Mouse (Mus musculus) gastrocnemius, postnatal 36 days (tissue): ENCODE data around the gene Eps8l2. TPM values are rescaled to one million over a fixed set of nuclear protein-coding genes. Genes with fewer than 3 reads are reported as not detected.
"Not testable (repeated sequence)": the region's sequence is repeated elsewhere in the genome, so short reads cannot be mapped to it uniquely, and the experiment has no call there.

Experiments
- DNase-seq, 2 experiments: peaks; one replicate each; pipeline ENCODE4 v3.0.0; 2022
- intact Hi-C: fragments of 180-260 bp; cut with DNase I; formaldehyde crosslinking; loops from one replicate; pipeline ENCODE4 v1.15.1; 2025
- total RNA-seq, 2 experiments: library from RNA; stranded (reverse); gene quantifications; 2 replicates each; pipeline ENCODE4 v1.2.3; 2021

Gene Eps8l2
- total RNA-seq, 2 experiments from 2014 or later = 2.1 to 2.5 TPM

GRCm38 (mm10) chr7:141394158-141394557 is 55.5 kb downstream of the Eps8l2 start:
- no peak for DNase-seq
- intact Hi-C loops = no loop called here

- peak; percentile 32 to 38 for DNase-seq
- intact Hi-C loops = no loop called here
These were observed 56.1 kb downstream of the Eps8l2 start for GRCm38 (mm10) chr7:141394771-141395170.

GRCm38 (mm10) chr7:141395348-141395747 is 56.7 kb downstream of the Eps8l2 start:
- no peak for DNase-seq
- intact Hi-C loops = no loop called here

GRCm38 (mm10) chr7:141403305-141403704 is 64.6 kb downstream of the Eps8l2 start:
- intact Hi-C loops = loop anchor here (5.0 kb wide), 1 partner anchor 124 kb away; no protein-coding TSS in a partner anchor
- DNase-seq = peak; percentile 36 to 40

- intact Hi-C loops = no loop called here
These were observed 66.8 kb downstream of the Eps8l2 start for GRCm38 (mm10) chr7:141405466-141405865.

GRCm38 (mm10) chr7:141407670-141408069 is 69.0 kb downstream of the Eps8l2 start:
- not testable (repeated sequence) for DNase-seq
- intact Hi-C loops = loop anchor here (2.0 kb wide), 1 partner anchor 31 kb away; no protein-coding TSS in a partner anchor

More at GRCm38 (mm10) chr7:141405466-141405865, 66.8 kb downstream of the Eps8l2 start:
- no peak for DNase-seq

- DNase-seq = peak; percentile 74 to 81
- intact Hi-C loops = loop anchor here (2.0 kb wide), 1 partner anchor 30 kb away; no protein-coding TSS in a partner anchor
These were observed 70.2 kb downstream of the Eps8l2 start for GRCm38 (mm10) chr7:141408833-141409232.

GRCm38 (mm10) chr7:141410631-141411030 is 72.0 kb downstream of the Eps8l2 start:
- intact Hi-C loops = no loop called here

GRCm38 (mm10) chr7:141411667-141412066 is 73.0 kb downstream of the Eps8l2 start:
- DNase-seq = no peak
- intact Hi-C loops = no loop called here

More at GRCm38 (mm10) chr7:141410631-141411030, 72.0 kb downstream of the Eps8l2 start:
- DNase-seq = no peak

Other genes with a start within 250 kb of the Eps8l2 start
- 1 to 10 TPM; 1.7 to 2.0 TPM for gene Sigirr, start 238.3 kb upstream of the Eps8l2 start, total RNA-seq
- gene Ano9, start 221.1 kb upstream of the Eps8l2 start, total RNA-seq = not detected
- gene Ptdss2, start 216.5 kb upstream of the Eps8l2 start, total RNA-seq = 10 to 100 TPM; 15.9 to 18.7 TPM
- 10 to 100 TPM; 41.8 to 45.9 TPM for gene Rnh1, start 166.0 kb upstream of the Eps8l2 start, total RNA-seq
- gene Hras, start 144.9 kb upstream of the Eps8l2 start, total RNA-seq = 100 to 1,000 TPM; 148 to 163 TPM
- gene Lrrc56, start 144.7 kb upstream of the Eps8l2 start, total RNA-seq = 1 to 10 TPM; 2.0 to 2.1 TPM
- gene Lmntd2, start 124.8 kb upstream of the Eps8l2 start, total RNA-seq = not detected
- under 1 TPM in 1 of 2 experiments, not detected in 1; 0.59 TPM for gene Rassf7, start 123.0 kb upstream of the Eps8l2 start, total RNA-seq
- 10 to 100 TPM; 19.2 to 20.6 TPM for gene Phrf1, start 110.1 kb upstream of the Eps8l2 start, total RNA-seq
- 1 to 10 TPM in 1 of 2 experiments, under 1 TPM in 1; 0.71 to 2.5 TPM for gene Irf7, start 72.4 kb upstream of the Eps8l2 start, total RNA-seq
- under 1 TPM in 1 of 2 experiments, not detected in 1; 0.12 TPM for gene Cdhr5, start 62.1 kb upstream of the Eps8l2 start, total RNA-seq
- gene Sct, start 59.7 kb upstream of the Eps8l2 start, total RNA-seq = not detected
- gene Drd4, start 46.9 kb upstream of the Eps8l2 start, total RNA-seq = not detected
- 10 to 100 TPM; 13.9 to 14.8 TPM for gene Deaf1, start 11.2 kb upstream of the Eps8l2 start, total RNA-seq
- 10 to 100 TPM; 10.2 to 10.6 TPM for gene Tmem80, start 11.1 kb upstream of the Eps8l2 start, total RNA-seq
- 10 to 100 TPM; 81.0 to 82.7 TPM for gene Taldo1, start 53.3 kb downstream of the Eps8l2 start, total RNA-seq
- 1 to 10 TPM; 6.3 to 6.7 TPM for gene Gatd1, start 75.3 kb downstream of the Eps8l2 start, total RNA-seq
- gene Cend1, start 90.6 kb downstream of the Eps8l2 start, total RNA-seq = under 1 TPM; 0.20 to 0.39 TPM
- 10 to 100 TPM; 15.6 to 38.4 TPM for gene Slc25a22, start 99.0 kb downstream of the Eps8l2 start, total RNA-seq
- under 1 TPM; 0.15 to 0.18 TPM for gene Pidd1, start 105.1 kb downstream of the Eps8l2 start, total RNA-seq
- gene Rplp2, start 108.5 kb downstream of the Eps8l2 start, total RNA-seq = 100 to 1,000 TPM; 466 to 562 TPM
- gene Pnpla2, start 116.3 kb downstream of the Eps8l2 start, total RNA-seq = 100 to 1,000 TPM; 306 to 361 TPM
- gene Cracr2b, start 122.2 kb downstream of the Eps8l2 start, total RNA-seq = 1 to 10 TPM; 6.3 to 7.4 TPM
- gene Cd151, start 128.5 kb downstream of the Eps8l2 start, total RNA-seq = 10 to 100 TPM; 65.6 to 83.2 TPM
- gene Polr2l, start 136.3 kb downstream of the Eps8l2 start, total RNA-seq = 10 to 100 TPM; 53.1 to 58.7 TPM
- 10 to 100 TPM in 1 of 2 experiments, 1 to 10 TPM in 1; 7.2 to 14.1 TPM for gene Tspan4, start 136.4 kb downstream of the Eps8l2 start, total RNA-seq
- 10 to 100 TPM; 13.9 to 14.5 TPM for gene Chid1, start 201.0 kb downstream of the Eps8l2 start, total RNA-seq
- gene Ap2a2, start 223.3 kb downstream of the Eps8l2 start, total RNA-seq = 10 to 100 TPM; 45.3 to 46.6 TPM